Mouse (Mus musculus) liver, embryonic 14.5 days (tissue): ENCODE results near the gene Gm3435.
"Not testable (repeated sequence)": the region's sequence is repeated elsewhere in the genome, so short reads cannot be mapped to it uniquely, and the experiment has no call there.

Experiments used
- CTCF ChIP-seq: IDR thresholded peaks from 2 replicates; pipeline ENCODE4 v1.5.1; 2016; ENCODE audit warnings: antibody characterized with exemption, low read depth, control low read depth
- EP300 ChIP-seq: IDR thresholded peaks from 2 replicates; pipeline ENCODE4 v1.6.1; 2016; ENCODE audit warnings: antibody characterized with exemption, low read depth

GRCm38 (mm10) chr17:15009706-15010413 lies at the start of gene Gm3435:
- TF ChIP-seq CTCF, EP300: not testable (repeated sequence)
